Mouse (Mus musculus) heart, embryonic 13.5 days (tissue): ENCODE results near the gene Vwa1. TPM values are rescaled to one million over a fixed set of nuclear protein-coding genes. Genes with fewer than 3 reads are reported as not detected.

ENCODE experiments used
- ATAC-seq: fragments of 200-750 bp; cut with Nextera tagmentation; 2 replicates; pipeline ENCODE4 v1.8.0; 2017; ENCODE audit warnings: moderate TSS enrichment; ENCODE audit not compliant: insufficient number of reproducible peaks, low FRiP score, low TSS enrichment; ENCODE audit errors: extremely low read depth
- H3K27ac ChIP-seq: fragments of 300-500 bp; sonication (generic); replicated peaks from 2 replicates; pipeline ENCODE4 v1.5.1; 2015; ENCODE audit warnings: moderate library complexity, mild to moderate bottlenecking, inconsistent platforms
- H3K27me3 ChIP-seq: fragments of 300-500 bp; sonication (generic); replicated peaks from 2 replicates; pipeline ENCODE4 v1.6.1; 2015; ENCODE audit warnings: mild to moderate bottlenecking, inconsistent platforms
- H3K36me3 ChIP-seq: fragments of 300-500 bp; sonication (generic); 2 replicates; pipeline ENCODE4 v1.6.1; 2015; ENCODE audit warnings: mild to moderate bottlenecking, inconsistent platforms
- H3K4me1 ChIP-seq: fragments of 300-500 bp; sonication (generic); 2 replicates; pipeline ENCODE4 v1.6.1; 2015; ENCODE audit warnings: inconsistent platforms
- H3K4me2 ChIP-seq: fragments of 300-500 bp; sonication (generic); 2 replicates; pipeline ENCODE4 v1.6.1; 2015; ENCODE audit warnings: inconsistent platforms, mild to moderate bottlenecking, moderate library complexity
- H3K4me3 ChIP-seq: fragments of 300-500 bp; sonication (generic); 2 replicates; pipeline ENCODE4 v1.5.1; 2015; ENCODE audit warnings: moderate library complexity, mild to moderate bottlenecking, inconsistent platforms
- H3K9ac ChIP-seq: fragments of 300-500 bp; sonication (generic); 2 replicates; pipeline ENCODE4 v1.6.1; 2015; ENCODE audit warnings: inconsistent platforms, mild to moderate bottlenecking, moderate library complexity
- H3K9me3 ChIP-seq: fragments of 300-500 bp; sonication (generic); 2 replicates; pipeline ENCODE4 v1.6.1; 2016; ENCODE audit warnings: inconsistent platforms
- WGBS: fragments of 180-500 bp; shearing (Covaris S2); methylation state at CpG from one replicate; pipeline ENCODE4 v1.1.7; 2015; ENCODE audit warnings: mixed read lengths; 5-methylcytosine and 5-hydroxymethylcytosine counted together
- polyA plus RNA-seq: library from polyadenylated mRNA; unstranded; fragments of >200 nt; fragmentation: Nextera tagmentation; extraction: Ambion mirVana; gene quantifications from 2 replicates; pipeline ENCODE4 v1.2.1, GENCODE M21; 2015

Vwa1 gene
- 3.5 and 3.7 TPM in 2 replicates for polyA plus RNA-seq

- peaks cover 57% of the 10 kb centered on the region for H3K4me1 ChIP-seq
- H3K9ac ChIP-seq = peak within 1 kb of the TSS; percentile 74
- peak; percentile 49; the same call in 1 of the 2 replicates for ATAC-seq
- no peaks in the 10 kb centered on the region for H3K9me3 ChIP-seq
- WGBS = 1% methylated on average over 35 of the region's 35 CpGs
- peak within 1 kb of the TSS; percentile 78 for H3K4me2 ChIP-seq
- no peaks in the 10 kb centered on the region for H3K36me3 ChIP-seq
- H3K4me3 ChIP-seq = peak within 1 kb of the TSS; percentile 50
- H3K27me3 ChIP-seq = peaks cover 46% of the 10 kb centered on the region
- peak within 1 kb of the TSS; percentile 61 for H3K27ac ChIP-seq
These were observed at the start of gene Vwa1 for GRCm38 (mm10) chr4:155774280-155774754. Gene Vwa1 (minus strand): TSS chr4:155774698.

DNA sequence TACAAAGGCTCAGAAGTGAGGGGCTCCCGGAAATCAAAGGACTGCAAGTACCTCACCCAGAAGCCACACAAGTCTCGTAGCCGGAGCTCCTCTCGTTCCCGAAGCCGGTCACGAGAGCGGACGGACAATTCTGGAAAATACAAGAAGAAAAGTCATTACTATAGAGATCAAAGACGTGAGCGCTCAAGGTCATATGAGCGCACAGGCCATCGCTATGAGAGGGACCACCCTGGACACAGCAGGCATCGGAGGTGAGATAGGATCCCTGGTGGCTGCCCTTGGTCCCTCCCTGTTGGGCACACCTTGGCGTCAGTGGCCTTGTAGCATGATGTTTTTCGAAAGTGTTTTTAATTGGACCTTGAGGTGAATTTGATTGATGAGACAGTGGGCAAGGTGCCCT, 48.9 kb upstream of the Vwa1 start:
- no peak overlapping the region for H3K9ac ChIP-seq
- H3K27me3 ChIP-seq = no peaks in the 10 kb centered on the region
- 92% methylated on average over 16 of the region's 16 CpGs for WGBS
- H3K4me3 ChIP-seq = no peak overlapping the region
- no peak overlapping the region for H3K4me2 ChIP-seq
- ATAC-seq = no peak
- H3K4me1 ChIP-seq = no peaks in the 10 kb centered on the region
- H3K36me3 ChIP-seq = peaks cover 98% of the 10 kb centered on the region
- no peak overlapping the region for H3K27ac ChIP-seq
- H3K9me3 ChIP-seq = no peaks in the 10 kb centered on the region

- Histone ChIP-seq H3K4me3 (no peak overlapping the region), H3K36me3 (peaks cover 97% of the 10 kb centered on the region), H3K9me3 (no peaks in the 10 kb centered on the region), H3K9ac (no peak overlapping the region), H3K4me2 (no peak overlapping the region), H3K4me1 (no peaks in the 10 kb centered on the region), H3K27ac (no peak overlapping the region), H3K27me3 (no peaks in the 10 kb centered on the region)
- ATAC-seq = no peak
- WGBS = 79% methylated on average over 7 of the region's 7 CpGs
These were observed 46.5 kb upstream of the Vwa1 start for GRCm38 (mm10) chr4:155821025-155821424.

DNA sequence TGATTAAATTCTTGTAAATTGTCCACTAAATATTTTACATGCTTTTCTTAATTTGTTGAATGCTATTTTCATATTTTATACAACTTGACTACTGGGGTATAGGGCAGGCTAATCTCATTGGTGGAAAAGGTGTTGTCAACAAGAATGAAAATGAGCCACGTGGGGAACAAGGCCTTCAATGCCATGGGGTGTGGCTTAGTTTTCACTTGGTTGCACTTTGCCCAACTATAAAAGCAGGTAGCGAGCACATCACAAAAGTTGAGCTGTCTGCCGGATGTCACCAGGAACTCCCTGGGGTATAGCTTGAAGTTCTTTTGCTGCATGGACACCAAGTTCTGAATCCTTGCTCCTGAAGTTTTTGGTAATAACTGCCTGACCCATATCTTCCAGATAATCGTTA, 43.0 kb upstream of the Vwa1 start:
- no peak overlapping the region for H3K4me3 ChIP-seq
- no peak overlapping the region for H3K9ac ChIP-seq
- H3K27me3 ChIP-seq = no peaks in the 10 kb centered on the region
- H3K9me3 ChIP-seq = no peaks in the 10 kb centered on the region
- WGBS = 86% methylated on average over 4 of the region's 4 CpGs
- H3K27ac ChIP-seq = no peak overlapping the region
- no peak overlapping the region for H3K4me2 ChIP-seq
- no peak for ATAC-seq
- H3K4me1 ChIP-seq = peaks cover 18% of the 10 kb centered on the region
- peaks cover 90% of the 10 kb centered on the region for H3K36me3 ChIP-seq

DNA sequence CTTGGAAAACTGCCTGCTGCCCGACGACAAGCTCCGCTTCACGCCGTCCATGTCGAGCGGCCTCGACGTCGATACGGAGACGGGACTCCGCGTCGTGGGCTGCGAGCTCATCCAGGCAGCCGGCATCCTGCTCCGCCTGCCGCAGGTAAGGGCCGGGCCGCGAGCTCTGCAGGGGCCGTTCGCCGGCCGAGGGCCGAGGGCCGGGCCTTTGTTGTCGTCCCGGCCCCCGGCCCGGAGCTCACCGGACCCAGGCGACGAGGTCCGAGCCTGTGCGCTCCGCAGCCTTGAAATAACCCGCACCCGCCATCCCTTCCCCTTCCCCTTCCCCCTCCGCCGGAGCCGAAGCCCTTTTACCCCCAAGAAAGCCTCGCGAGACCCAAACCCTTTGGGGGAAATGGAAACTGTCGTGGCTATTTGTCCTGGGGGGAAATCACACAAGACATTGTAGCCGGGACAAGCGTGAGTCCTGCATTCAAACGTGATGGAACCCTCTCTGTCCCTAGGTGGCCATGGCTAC, 38.2 kb upstream of the Vwa1 start:
- Histone ChIP-seq H3K36me3 (peaks cover 78% of the 10 kb centered on the region), H3K4me3 (peak overlapping the region; percentile 100), H3K9ac (peak overlapping the region; percentile 100), H3K27me3 (no peaks in the 10 kb centered on the region), H3K4me1 (peaks cover 27% of the 10 kb centered on the region), H3K9me3 (no peaks in the 10 kb centered on the region), H3K27ac (peak overlapping the region; percentile 92), H3K4me2 (peak overlapping the region; percentile 96)
- WGBS = 1% methylated on average over 49 of the region's 49 CpGs
- ATAC-seq = peak; percentile 61

DNA sequence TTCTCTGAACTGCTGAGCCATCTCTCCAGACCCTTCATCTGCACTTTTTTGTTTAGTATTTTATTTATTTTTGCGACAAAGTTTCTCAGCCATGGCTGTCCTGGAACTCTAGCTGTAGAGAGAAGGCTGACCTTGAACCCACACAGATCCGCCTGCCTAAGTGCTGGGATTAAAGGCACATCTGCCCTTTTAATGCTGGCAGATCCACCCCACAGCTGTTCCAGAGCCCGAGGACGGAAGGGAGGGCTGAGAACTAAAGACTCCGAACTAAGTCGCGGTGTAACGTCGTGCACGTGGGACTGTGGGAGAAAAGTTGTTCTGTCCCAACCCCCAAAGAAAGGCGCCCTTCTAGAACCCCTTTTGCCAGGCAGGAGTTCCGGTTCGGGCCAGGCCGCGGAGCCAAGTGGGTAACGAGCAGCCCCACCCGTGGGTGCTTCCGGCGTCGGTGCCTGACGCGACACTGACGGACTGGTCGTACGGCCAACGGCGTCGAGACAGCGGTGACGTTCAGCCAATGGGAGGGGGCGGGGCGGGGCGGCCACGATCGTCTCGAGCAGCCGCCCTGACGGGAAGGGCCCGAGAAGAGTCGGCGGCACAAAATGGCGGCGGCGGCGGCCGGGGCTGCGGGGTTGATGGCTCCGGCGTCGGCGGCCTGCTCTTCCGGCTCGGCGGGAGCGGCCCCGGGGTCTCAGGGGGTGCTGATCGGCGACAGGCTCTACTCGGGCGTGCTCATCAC, 37.6 kb upstream of the Vwa1 start, which contains the start of gene Ccnl2:
Gene Ccnl2 (plus strand): TSS at position 561 of the 736 bp plus-strand sequence.
- Histone ChIP-seq H3K27me3 (no peaks in the 10 kb centered on the region), H3K9me3 (no peaks in the 10 kb centered on the region), H3K9ac (peak within 1 kb of the TSS; percentile 100), H3K4me2 (peak within 1 kb of the TSS; percentile 96), H3K4me1 (peaks cover 27% of the 10 kb centered on the region), H3K27ac (peak within 1 kb of the TSS; percentile 95), H3K36me3 (peaks cover 78% of the 10 kb centered on the region), H3K4me3 (peak within 1 kb of the TSS; percentile 100)
- WGBS = under 1% methylated on average over 60 of the region's 60 CpGs
- ATAC-seq = peak; percentile 98

DNA sequence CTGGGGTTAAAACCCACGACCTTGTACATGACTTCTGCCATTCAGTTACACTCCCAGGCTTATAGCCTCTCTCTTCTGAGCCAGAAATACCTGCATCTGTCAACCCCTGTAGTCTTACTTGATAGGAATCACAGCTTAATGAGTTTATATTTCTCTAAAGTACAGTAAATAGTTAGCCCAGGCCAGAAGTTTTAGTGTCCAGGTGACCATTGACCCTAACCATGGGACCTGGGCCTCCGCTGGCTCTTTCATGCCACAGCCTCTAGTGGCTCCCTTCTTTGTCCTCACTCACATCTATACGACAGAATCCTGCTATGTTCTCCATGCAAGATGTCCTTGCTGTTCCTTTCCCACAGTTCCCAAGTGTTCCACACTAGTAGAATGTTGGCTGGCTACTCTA, 33.3 kb upstream of the Vwa1 start:
- no peak overlapping the region for H3K27ac ChIP-seq
- no peaks in the 10 kb centered on the region for H3K27me3 ChIP-seq
- WGBS = 82% methylated on average over 3 of the region's 3 CpGs
- H3K4me3 ChIP-seq = no peak overlapping the region
- peaks cover 63% of the 10 kb centered on the region for H3K36me3 ChIP-seq
- H3K4me2 ChIP-seq = no peak overlapping the region
- H3K9me3 ChIP-seq = no peaks in the 10 kb centered on the region
- peaks cover 32% of the 10 kb centered on the region for H3K4me1 ChIP-seq
- no peak overlapping the region for H3K9ac ChIP-seq
- ATAC-seq = no peak

DNA sequence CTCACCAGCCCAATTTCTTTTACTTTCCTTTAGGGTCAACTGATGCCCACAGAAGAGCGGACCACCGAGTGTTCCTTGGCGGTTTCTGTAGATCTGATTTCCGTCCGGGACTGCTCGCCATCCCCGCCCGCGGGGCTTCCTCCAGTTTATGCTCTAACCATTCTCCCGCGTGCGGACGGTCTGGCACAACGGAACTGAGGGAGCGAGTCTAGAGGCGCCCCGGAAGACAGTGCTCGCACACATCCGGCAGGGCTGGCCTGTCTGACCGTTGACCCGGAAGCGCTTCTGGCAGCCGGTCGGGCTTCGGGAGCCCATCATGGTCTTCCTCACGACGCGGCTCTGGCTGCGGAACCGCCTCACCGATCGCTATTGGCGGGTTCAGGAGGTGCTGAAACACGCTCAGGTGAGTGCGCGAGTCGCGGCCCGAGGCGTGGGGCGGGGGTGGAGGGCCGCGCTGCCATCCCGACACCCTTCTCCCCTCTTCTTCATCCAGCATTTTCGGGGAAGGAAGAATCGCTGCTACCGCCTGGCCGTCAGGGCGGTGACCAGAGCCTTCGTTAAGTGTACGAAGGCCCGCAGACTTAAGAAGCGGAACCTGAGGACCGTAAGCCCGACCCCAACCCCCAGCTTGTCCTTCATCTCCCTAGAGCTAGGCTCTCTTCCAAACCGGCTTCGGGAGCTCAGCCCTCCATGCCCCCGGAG, 29.0 kb upstream of the Vwa1 start:
- peak overlapping the region; percentile 76 for H3K27ac ChIP-seq
- peak overlapping the region; percentile 96 for H3K9ac ChIP-seq
- H3K9me3 ChIP-seq = no peaks in the 10 kb centered on the region
- H3K36me3 ChIP-seq = peaks cover 36% of the 10 kb centered on the region
- ATAC-seq = peak; percentile 96
- H3K4me3 ChIP-seq = peak overlapping the region; percentile 97
- WGBS = under 1% methylated on average over 58 of the region's 58 CpGs
- H3K4me2 ChIP-seq = peak overlapping the region; percentile 85
- H3K27me3 ChIP-seq = peaks cover 15% of the 10 kb centered on the region
- H3K4me1 ChIP-seq = peaks cover 25% of the 10 kb centered on the region

DNA sequence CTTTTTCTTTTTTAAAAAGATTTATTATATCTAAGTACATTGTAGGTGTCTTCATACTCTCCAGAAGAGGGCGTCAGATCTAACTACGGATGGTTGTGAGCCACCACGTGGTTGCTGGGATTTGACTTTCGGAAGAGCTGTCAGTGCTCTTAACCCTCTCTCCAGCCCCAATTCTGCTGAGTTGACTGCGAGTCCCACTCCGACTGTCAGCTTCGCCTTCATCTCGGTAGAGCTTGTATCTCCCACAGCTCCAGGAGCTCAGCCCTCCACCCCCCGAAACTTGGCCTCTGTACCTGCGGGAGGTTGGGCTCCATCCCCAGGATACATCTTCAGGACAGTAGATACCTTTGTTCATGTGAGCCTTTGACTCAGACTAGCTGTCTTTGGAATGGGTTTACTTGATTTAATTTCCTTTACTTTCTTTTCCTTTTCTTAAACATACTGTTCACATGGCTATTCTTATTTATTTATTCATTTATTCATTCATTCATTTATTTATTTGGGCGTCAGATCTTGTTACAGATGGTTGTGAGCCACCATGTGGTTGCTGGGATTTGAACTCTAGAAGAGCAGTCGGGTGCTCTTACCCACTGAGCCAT, 28.3 kb upstream of the Vwa1 start, which contains the start of gene Mrpl20:
Gene Mrpl20 (plus strand): TSS at position 138 of the 599 bp plus-strand sequence.
- Histone ChIP-seq H3K27ac (peak within 1 kb of the TSS; percentile 76), H3K9me3 (no peaks in the 10 kb centered on the region), H3K27me3 (peaks cover 19% of the 10 kb centered on the region), H3K36me3 (peaks cover 29% of the 10 kb centered on the region), H3K4me3 (peak within 1 kb of the TSS; percentile 97), H3K9ac (peak within 1 kb of the TSS; percentile 96), H3K4me1 (peaks cover 25% of the 10 kb centered on the region), H3K4me2 (peak within 1 kb of the TSS; percentile 85)
- ATAC-seq = no peak
- 6% methylated on average over 12 of the region's 12 CpGs for WGBS

- 100% methylated on average over 1 of the region's 1 CpGs for WGBS
- Histone ChIP-seq H3K27me3 (peaks cover 21% of the 10 kb centered on the region), H3K36me3 (peaks cover 22% of the 10 kb centered on the region), H3K9ac (no peak overlapping the region), H3K4me1 (peaks cover 25% of the 10 kb centered on the region), H3K4me2 (no peak overlapping the region), H3K4me3 (no peak overlapping the region), H3K9me3 (no peaks in the 10 kb centered on the region), H3K27ac (no peak overlapping the region)
- no peak for ATAC-seq
These were observed 27.6 kb upstream of the Vwa1 start for GRCm38 (mm10) chr4:155802075-155802474.

DNA sequence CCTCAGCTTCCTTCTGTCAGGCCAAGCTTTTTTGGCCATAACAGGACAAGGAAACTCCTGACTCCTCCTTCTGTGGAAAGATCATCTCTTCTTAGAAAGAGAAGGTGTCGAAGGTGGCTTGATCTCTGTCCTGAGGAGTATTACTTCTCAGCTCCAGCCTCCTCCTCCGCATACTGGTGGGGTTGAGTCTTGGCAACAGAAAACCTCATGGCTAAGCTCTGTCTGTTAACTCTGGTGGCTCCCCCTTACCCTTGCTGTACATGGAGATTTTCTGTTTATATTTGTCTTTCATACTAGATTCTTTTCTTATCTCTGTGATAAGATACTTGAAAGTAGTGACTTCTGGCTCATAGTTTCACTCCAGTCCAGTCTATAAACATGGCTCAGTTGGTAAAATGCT, 19.2 kb upstream of the Vwa1 start:
- Histone ChIP-seq H3K27ac (no peak overlapping the region), H3K4me1 (peaks cover 4% of the 10 kb centered on the region), H3K36me3 (no peaks in the 10 kb centered on the region), H3K4me3 (no peak overlapping the region), H3K27me3 (peaks cover 42% of the 10 kb centered on the region), H3K9me3 (no peaks in the 10 kb centered on the region), H3K9ac (no peak overlapping the region), H3K4me2 (no peak overlapping the region)
- no peak for ATAC-seq
- WGBS = 38% methylated on average over 2 of the region's 2 CpGs
